Mouse (Mus musculus): ENCODE data around the gene Ddi2. TPM values are rescaled to one million over a fixed set of nuclear protein-coding genes. Genes with fewer than 3 reads are reported as not detected.

Gene Ddi2
- total RNA-seq, 2 experiments from 2014 or later = 45.8 to 50.9 TPM

GRCm38 (mm10) chr4:141746578-141747346, 23.5 kb upstream of the Ddi2 start, which contains the start of gene Agmat:
TSS of gene Agmat (plus strand) at chr4:141746672.
- no peak for DNase-seq (ENCODE audit: low spot score in 2 of 2)

DNA sequence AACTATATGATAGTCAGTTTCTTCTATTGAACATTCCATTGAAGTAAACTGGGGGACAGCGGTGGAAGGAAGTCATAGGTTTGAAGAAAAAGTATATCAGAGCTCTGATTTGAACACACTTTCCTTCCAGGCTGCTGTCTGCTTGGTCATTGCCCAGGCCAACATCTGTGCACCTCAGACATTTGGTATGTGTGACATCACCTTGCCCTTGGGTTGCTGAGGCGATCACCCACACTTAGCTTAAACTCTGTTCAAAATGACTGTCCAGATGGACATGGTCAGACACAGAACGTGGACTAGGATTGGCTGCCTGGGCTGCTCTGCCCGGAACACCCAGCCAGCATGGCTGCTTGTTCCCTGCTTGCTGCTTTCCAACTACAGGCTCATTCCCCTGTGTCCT, 19.2 kb upstream of the Ddi2 start:
- no peak for DNase-seq (ENCODE audit: low spot score in 2 of 2)

- DNase-seq (ENCODE audit: low spot score in 2 of 2) = no peak
These were observed 18.6 kb upstream of the Ddi2 start for GRCm38 (mm10) chr4:141741856-141742255.

- DNase-seq (ENCODE audit: low spot score in 2 of 2) = no peak
These were observed 14.8 kb upstream of the Ddi2 start for GRCm38 (mm10) chr4:141738015-141738414.

GRCm38 (mm10) chr4:141736856-141737255, 13.6 kb upstream of the Ddi2 start:
- DNase-seq (ENCODE audit: low spot score in 2 of 2) = no peak

DNA sequence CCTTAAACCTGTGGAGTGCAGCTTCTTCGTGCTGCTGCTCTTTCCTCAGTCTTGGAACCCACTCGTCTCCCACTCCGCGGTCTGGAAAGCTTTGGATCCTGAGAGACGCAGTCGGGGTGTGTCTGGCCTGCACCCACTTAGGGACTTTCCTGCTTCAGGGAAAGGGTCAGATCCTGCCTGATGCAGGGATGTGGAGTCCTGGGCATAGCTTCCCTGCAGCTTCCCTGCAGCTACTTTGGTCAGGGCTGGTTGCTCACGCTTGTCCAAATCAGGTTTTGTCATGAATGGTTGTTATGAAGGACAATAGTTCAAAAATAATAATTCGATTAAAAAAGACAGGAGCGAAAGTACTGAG, 12.0 kb upstream of the Ddi2 start:
- DNase-seq (ENCODE audit: low spot score in 2 of 2) = no peak

GRCm38 (mm10) chr4:141734446-141735205, 11.4 kb upstream of the Ddi2 start:
- peak; percentile 91 to 95 for DNase-seq (ENCODE audit: low spot score in 2 of 2)

DNA sequence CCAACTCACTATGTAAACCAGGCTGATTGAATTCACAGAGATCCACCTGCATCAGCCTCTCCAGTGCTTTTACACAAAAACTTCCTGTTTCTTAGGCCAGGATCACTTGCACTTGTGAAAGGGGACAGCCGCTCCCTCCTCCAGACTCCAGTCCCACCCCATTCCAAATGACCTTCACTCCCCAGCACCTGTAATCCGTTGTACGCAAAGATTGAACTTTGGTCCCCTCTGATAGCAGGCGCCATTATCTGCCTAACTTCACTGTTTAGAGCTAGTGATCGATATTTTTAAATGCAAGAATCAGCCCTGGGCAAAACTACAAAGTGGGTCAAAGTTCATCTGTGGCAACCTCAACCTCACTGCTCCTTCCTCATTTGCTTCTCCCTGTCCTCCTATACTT, 8.5 kb upstream of the Ddi2 start:
- DNase-seq (ENCODE audit: low spot score in 2 of 2) = no peak

DNA sequence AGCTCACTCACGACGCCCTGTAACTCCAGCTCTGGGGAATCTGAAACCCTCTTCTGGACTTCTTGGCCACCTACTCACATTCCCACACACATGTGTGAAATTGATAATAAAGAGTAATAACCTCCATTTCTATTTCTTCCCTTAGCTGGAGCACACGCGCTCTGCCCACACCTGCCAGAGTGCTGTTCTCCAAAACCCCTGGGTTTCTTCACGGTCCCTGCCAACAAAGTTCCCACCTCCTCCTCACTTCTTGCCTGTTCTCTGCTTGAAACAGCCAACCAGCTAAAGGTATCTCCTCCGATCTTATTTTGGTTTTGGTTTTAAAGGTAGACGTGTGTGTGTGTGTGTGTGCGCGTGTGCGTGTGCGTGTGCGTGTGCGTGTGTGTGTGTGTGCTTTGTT, 7.2 kb upstream of the Ddi2 start:
- peak; percentile 25 to 33 for DNase-seq (ENCODE audit: low spot score in 2 of 2)

- no peak for DNase-seq (ENCODE audit: low spot score in 2 of 2)
These were observed 6.0 kb upstream of the Ddi2 start for GRCm38 (mm10) chr4:141729266-141729665.

DNA sequence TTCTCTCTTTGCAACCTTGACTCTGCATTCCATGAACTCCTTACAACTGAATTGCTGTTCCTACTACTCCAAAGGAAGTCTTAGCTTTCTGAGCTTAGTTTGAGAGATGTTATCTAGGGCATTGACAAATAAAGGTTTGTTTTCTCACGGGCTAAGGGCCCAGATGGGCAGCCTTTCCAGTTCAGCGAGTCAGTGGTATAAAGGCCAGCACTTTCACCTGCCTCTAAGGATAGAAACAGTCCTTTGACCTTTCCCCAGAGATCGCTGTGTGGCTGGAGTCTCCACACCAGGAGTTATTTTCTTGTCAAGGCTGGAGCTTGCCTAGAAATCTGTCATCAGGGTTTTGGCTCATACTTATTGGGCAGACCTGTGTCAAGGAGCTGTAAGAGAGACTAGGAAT, 2.5 kb upstream of the Ddi2 start:
- no peak for DNase-seq (ENCODE audit: low spot score in 2 of 2)

DNA sequence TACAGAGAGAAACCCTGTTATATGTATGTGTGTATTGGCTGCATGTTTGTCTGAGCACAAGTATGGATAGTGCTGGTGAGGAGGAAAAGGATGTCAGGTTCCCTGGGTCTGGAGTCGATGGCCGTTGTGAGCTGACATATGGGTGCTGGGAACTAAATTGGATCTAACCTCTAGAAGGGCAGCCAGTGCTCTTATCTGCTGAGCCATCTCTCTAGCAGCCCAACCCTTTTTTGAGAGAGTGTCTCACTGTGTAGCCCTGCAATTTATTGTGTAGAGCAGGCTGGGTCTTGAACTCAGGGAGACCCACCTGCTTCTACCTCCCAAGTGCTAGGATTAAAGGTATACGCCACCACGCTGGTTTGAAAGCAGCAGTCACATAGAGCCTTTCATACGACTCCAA, 2.1 kb upstream of the Ddi2 start:
- no peak for DNase-seq (ENCODE audit: low spot score in 2 of 2)

GRCm38 (mm10) chr4:141724594-141724993, 1.4 kb upstream of the Ddi2 start:
- DNase-seq (ENCODE audit: low spot score in 2 of 2) = no peak

DNA sequence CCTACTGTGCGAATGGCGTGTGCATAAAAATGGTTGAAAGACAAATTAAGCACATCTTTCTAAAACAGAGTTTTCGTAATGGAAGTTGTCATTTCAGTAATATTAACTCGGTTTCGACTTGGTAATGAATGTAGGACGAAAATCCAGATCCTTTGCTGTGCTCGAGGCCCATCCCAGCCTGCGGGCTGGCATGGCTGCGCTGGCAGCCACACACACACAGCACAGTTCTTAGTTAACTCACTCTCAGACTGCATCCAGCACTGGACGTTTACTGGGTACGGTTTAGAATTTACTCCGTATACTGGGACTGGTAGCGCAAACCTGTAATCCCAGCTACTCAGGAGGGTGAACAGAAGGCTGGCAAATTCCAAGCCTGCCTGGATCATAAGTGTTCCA, 452 bp upstream of the Ddi2 start:
- DNase-seq (ENCODE audit: low spot score in 2 of 2) = peak in 1 of 2 experiments; percentile 20

GRCm38 (mm10) chr4:141721961-141722360, 1.3 kb downstream of the Ddi2 start:
- no peak for DNase-seq (ENCODE audit: low spot score in 2 of 2)

DNA sequence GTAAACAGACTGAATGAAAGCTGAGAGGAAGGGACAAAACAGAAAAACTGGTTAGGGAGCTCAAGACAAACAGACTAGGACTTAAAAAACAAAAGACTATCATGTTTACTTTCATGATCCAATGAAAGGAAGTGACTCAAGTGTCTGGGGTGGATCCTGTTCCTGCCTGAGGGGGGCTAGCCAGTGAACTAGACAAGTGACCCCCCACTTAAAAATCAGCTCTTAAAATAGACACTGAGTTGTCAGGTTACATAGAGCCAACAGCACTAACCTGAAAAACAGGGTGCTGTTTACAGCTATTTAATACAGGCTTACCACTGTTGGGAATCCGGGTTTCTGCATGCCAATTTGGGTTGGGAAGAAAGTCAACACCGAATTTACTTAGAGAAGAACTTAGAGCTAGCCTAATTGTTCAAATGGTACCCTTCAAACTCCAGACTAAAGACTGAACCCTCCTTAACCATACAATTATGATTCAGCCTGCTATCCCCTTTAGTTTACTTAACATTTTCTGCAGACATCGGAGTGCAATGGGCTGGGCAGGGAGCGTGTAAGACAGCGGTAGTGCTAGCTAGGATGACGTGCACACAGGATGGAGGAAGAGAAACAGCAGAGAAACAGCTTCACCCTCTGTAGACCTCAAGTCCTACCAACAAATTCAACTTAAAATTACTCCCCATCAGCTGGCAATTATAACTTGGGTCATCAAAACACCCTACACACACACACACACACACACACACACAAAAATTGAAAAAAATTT, 2.3 kb downstream of the Ddi2 start:
- DNase-seq (ENCODE audit: low spot score in 2 of 2) = no peak

- DNase-seq (ENCODE audit: low spot score in 2 of 2) = no peak
These were observed 3.9 kb downstream of the Ddi2 start for GRCm38 (mm10) chr4:141719304-141719703.

- DNase-seq (ENCODE audit: low spot score in 2 of 2) = no peak
These were observed 5.6 kb downstream of the Ddi2 start for GRCm38 (mm10) chr4:141717633-141718032.

DNA sequence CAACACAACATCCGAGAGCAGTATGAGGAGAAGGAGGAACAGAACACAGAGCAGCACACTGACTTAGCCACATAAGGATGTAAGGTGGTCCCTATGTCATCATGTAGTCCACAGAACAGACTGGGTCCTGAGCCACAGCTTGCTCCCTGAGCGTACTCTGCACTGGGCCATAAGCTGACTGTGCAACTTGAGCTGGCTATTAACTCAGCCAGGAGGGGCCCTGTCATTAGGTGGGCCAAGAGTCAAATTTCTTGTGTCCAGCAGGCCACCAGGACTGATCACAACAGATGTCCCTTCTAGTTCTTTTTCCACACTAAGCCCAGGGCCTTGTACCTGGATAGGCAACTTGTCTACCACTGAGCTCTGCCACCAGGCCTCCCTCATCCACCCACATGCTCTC, 8.2 kb downstream of the Ddi2 start:
- no peak for DNase-seq (ENCODE audit: low spot score in 2 of 2)

DNA sequence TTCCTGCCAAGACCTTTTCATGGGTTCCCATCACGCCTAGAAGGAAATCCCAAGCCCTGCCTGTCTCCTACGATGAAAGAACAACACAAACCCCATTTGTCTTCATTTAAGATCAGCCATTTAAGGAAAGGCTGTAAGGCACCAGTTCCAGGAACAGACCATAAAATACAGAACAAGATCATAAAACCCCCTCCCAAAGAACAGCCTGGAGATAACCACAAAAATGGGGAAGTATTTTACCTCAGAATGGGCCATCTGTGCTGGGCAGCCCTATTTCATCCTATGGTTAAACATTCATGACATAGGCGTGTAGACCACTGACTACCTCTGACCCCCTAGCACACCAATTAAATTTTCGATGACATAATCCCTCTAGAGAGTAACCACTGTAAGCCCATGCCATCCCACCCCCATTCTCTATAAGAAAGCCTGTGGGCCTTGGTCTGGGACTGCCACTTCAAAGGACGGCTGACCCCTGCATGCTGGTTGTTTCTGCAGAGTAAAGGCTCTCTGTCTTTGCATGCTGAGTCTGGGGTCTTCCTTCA, 9.5 kb downstream of the Ddi2 start:
- no peak for DNase-seq (ENCODE audit: low spot score in 2 of 2)

GRCm38 (mm10) chr4:141711250-141711649, 12.0 kb downstream of the Ddi2 start:
- peak; percentile 11 to 48 for DNase-seq (ENCODE audit: low spot score in 2 of 2)

- no peak for DNase-seq (ENCODE audit: low spot score in 2 of 2)
These were observed 14.2 kb downstream of the Ddi2 start for GRCm38 (mm10) chr4:141708971-141709370.
